Mouse (Mus musculus): ENCODE measurements around the gene Lrrc9. TPM values are rescaled to one million over a fixed set of nuclear protein-coding genes. Genes with fewer than 3 reads are reported as not detected.

Gene Lrrc9
- polyA plus RNA-seq, 1 experiment = not detected

DNA sequence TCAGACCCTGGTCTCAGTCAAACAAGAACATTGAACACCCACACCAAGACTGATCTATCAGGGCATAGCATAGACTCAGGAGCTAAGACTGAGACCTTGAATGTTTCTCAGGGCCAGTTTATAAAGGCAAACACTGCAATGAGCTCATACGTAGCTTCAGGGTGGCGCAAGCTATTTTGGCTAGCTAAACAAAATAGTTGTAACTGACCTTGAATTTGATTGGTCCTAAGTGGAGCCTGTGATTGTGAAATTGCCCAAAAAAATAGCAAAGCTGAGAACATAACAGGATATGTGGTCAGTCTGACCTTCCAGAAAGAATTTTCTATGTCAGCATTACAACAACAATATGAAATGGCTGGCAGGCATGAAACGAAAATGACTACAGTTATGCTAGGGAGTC lies 48.3 kb downstream of the Lrrc9 start:
- Histone ChIP-seq H3K4me3 (no peak overlapping the region), H3K4me2 (ENCODE audit: low read depth) (no peak overlapping the region), H3K36me3 (ENCODE audit: control insufficient read depth, insufficient read depth) (no peaks in the 10 kb centered on the region), H3K27me3 (ENCODE audit: control insufficient read depth, insufficient read depth, insufficient read length) (peaks cover 12% of the 10 kb centered on the region), H3ac (ENCODE audit: control insufficient read depth, insufficient read length) (no peak overlapping the region), H3K79me2 (ENCODE audit: control insufficient read depth, insufficient read depth) (no peaks in the 10 kb centered on the region)
- TF ChIP-seq USF1 (IDR thresholded peaks at IDR 0.05; ENCODE audit: low read depth) (no peak), CEBPB (IDR thresholded peaks at IDR 0.05; ENCODE audit: insufficient read depth, poor library complexity, severe bottlenecking) (peak; percentile 65; the same call in 1 of the 2 replicates)

DNA sequence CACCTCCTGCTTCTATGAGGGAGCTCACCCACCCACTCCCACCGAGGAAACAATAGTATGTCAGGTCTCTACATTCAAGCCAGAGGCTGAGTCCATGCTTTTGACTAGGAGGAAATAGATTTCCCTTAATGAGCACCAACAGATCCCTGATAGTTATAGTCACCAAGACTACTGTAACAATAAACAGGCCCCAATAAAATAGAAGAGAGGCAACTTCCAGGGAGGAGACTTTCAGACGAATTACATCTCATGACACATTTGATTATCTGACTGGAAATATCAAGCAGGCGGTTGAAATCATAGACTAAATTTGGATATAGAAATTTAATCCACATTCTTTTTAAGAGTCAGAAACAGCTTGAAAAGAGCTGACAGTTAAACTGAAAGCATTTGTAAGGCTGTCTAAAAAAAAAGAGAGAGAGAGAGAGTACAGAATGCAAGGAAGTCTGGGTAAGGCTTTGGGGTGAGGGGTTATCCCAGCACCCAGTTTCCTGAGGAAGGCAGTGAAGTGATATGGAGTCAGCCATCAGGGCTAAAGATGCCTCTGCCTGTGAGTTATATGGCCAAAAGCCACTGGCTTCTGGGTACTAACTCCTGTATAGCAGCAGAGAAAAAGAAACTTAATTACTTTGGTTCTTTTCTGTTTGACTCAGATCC lies 49.5 kb downstream of the Lrrc9 start:
- Histone ChIP-seq H3K36me3 (ENCODE audit: control insufficient read depth, insufficient read depth) (no peaks in the 10 kb centered on the region), H3K4me3 (no peak overlapping the region), H3K4me2 (ENCODE audit: low read depth) (no peak overlapping the region), H3K79me2 (ENCODE audit: control insufficient read depth, insufficient read depth) (no peaks in the 10 kb centered on the region), H3ac (ENCODE audit: control insufficient read depth, insufficient read length) (no peak overlapping the region), H3K27me3 (ENCODE audit: control insufficient read depth, insufficient read depth, insufficient read length) (peaks cover 16% of the 10 kb centered on the region)
- TF ChIP-seq POLR2A (IDR thresholded peaks at IDR 0.05; ENCODE audit: insufficient read length, low read depth) (no peak), SRF (IDR thresholded peaks at IDR 0.05; ENCODE audit: control insufficient read depth, insufficient read length, low read depth) (no peak), POLR2AphosphoS2 (IDR thresholded peaks at IDR 0.05; ENCODE audit: insufficient read length, low read depth) (no peak), TCF12 (IDR thresholded peaks at IDR 0.05; ENCODE audit: insufficient read depth, poor library complexity, severe bottlenecking) (no peak), TCF3 (IDR thresholded peaks at IDR 0.05; ENCODE audit: insufficient read length, low read depth) (no peak), CEBPB (IDR thresholded peaks at IDR 0.05; ENCODE audit: insufficient read depth, poor library complexity, severe bottlenecking) (no peak), MYOD1 (IDR thresholded peaks at IDR 0.05; ENCODE audit: control insufficient read depth in 1 of 3, insufficient read length in 2 of 3, low read depth in 2 of 3) (no peak), MAX (IDR thresholded peaks at IDR 0.05; ENCODE audit: low read depth) (no peak), MYOG (IDR thresholded peaks at IDR 0.05; ENCODE audit: control insufficient read depth in 1 of 3, insufficient read depth in 1 of 3, insufficient read length in 2 of 3, low read depth in 2 of 3) (no peak), E2F4 (IDR thresholded peaks at IDR 0.05; ENCODE audit: insufficient read depth) (no peak), REST (IDR thresholded peaks at IDR 0.05; ENCODE audit: insufficient read depth, insufficient read length) (no peak), USF1 (IDR thresholded peaks at IDR 0.05; ENCODE audit: low read depth) (no peak)

DNA sequence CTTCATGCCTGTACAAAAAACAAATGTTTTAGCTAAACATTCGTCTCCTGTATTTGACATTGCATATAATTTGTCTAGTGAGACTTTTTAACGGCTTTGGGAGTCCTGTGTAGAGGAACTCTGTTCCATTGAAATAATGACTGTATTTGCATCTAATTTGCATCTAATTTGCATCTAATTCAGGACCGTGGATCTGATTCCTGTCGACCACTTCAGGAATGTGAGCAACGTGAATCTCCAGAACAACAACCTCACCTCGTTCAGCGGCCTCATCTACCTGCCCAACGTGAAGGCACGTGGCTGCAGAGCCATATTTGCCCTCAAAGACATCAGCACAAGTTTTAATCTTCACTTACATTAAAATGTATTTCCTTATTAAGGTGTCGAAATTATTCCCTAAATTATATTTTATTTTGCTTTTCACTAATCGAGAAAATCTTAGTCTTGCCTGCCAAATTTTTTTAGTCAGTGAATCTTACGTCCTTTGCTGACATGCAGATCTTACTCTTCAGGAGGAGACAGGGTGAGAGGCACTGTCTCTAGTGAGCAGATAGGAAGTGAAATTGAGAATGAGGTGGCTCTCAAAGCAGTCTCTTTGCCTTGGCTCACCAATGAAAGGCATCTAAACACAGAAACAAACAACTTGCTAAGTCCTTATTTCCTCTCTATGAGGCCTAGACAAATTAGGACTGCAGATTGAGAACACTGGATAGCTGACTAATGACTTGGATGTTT lies 55.4 kb downstream of the Lrrc9 start:
- peaks cover 22% of the 10 kb centered on the region for H3K27me3 ChIP-seq (ENCODE audit: control insufficient read depth, insufficient read depth, insufficient read length)
- no peak overlapping the region for H3K4me3 ChIP-seq
- no peaks in the 10 kb centered on the region for H3K36me3 ChIP-seq (ENCODE audit: control insufficient read depth, insufficient read depth)
- TF ChIP-seq MYOD1 (IDR thresholded peaks at IDR 0.05; ENCODE audit: control insufficient read depth in 1 of 3, insufficient read length in 2 of 3, low read depth in 2 of 3) (no peak), TCF3 (IDR thresholded peaks at IDR 0.05; ENCODE audit: insufficient read length, low read depth) (no peak), REST (IDR thresholded peaks at IDR 0.05; ENCODE audit: insufficient read depth, insufficient read length) (no peak)
- H3K4me2 ChIP-seq (ENCODE audit: low read depth) = no peak overlapping the region
- H3ac ChIP-seq (ENCODE audit: control insufficient read depth, insufficient read length) = no peak overlapping the region
- no peaks in the 10 kb centered on the region for H3K79me2 ChIP-seq (ENCODE audit: control insufficient read depth, insufficient read depth)

DNA sequence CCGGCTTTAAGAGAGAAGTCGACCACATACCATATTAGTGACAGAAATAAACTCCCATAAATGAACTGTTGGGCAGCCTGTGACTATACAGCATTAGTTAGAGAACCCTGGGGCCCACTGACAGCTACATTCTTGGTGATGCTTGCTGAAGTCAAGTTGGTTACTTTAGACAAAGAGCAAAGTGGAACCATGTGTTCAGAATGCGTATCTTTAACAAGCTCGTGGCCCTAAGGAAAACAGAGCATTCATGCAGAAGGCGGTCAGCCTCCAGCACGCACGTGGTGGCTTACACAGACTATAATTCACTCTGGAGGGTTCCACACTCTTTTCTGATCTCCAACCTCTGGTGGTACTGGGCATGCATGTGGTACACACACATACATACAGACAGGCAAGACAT lies 67.9 kb downstream of the Lrrc9 start:
- Histone ChIP-seq H3K36me3 (ENCODE audit: control insufficient read depth, insufficient read depth) (no peaks in the 10 kb centered on the region), H3K27me3 (ENCODE audit: control insufficient read depth, insufficient read depth, insufficient read length) (peaks cover 30% of the 10 kb centered on the region), H3K4me2 (ENCODE audit: low read depth) (no peak overlapping the region), H3K4me3 (no peak overlapping the region), H3ac (ENCODE audit: control insufficient read depth, insufficient read length) (no peak overlapping the region), H3K79me2 (ENCODE audit: control insufficient read depth, insufficient read depth) (no peaks in the 10 kb centered on the region)
- no peak for TF ChIP-seq REST (IDR thresholded peaks at IDR 0.05; ENCODE audit: insufficient read depth, insufficient read length)
- TF ChIP-seq USF1 (IDR thresholded peaks at IDR 0.05; ENCODE audit: low read depth) = no peak
- TF ChIP-seq POLR2A (IDR thresholded peaks at IDR 0.05; ENCODE audit: insufficient read length, low read depth) = no peak
- no peak for TF ChIP-seq E2F4 (IDR thresholded peaks at IDR 0.05; ENCODE audit: insufficient read depth)
- TF ChIP-seq MAX (IDR thresholded peaks at IDR 0.05; ENCODE audit: low read depth) = no peak
- TF ChIP-seq POLR2AphosphoS2 (IDR thresholded peaks at IDR 0.05; ENCODE audit: insufficient read length, low read depth) = no peak
- TF ChIP-seq TCF3 (IDR thresholded peaks at IDR 0.05; ENCODE audit: insufficient read length, low read depth) = no peak
- TF ChIP-seq TCF12 (IDR thresholded peaks at IDR 0.05; ENCODE audit: insufficient read depth, poor library complexity, severe bottlenecking) = no peak
- TF ChIP-seq CEBPB (IDR thresholded peaks at IDR 0.05; ENCODE audit: insufficient read depth, poor library complexity, severe bottlenecking) = no peak
- TF ChIP-seq MYOG (IDR thresholded peaks at IDR 0.05; ENCODE audit: control insufficient read depth in 1 of 3, insufficient read depth in 1 of 3, insufficient read length in 2 of 3, low read depth in 2 of 3) = no peak
- TF ChIP-seq MYOD1 (IDR thresholded peaks at IDR 0.05; ENCODE audit: control insufficient read depth in 1 of 3, insufficient read length in 2 of 3, low read depth in 2 of 3) = no peak
- no peak for TF ChIP-seq SRF (IDR thresholded peaks at IDR 0.05; ENCODE audit: control insufficient read depth, insufficient read length, low read depth)

DNA sequence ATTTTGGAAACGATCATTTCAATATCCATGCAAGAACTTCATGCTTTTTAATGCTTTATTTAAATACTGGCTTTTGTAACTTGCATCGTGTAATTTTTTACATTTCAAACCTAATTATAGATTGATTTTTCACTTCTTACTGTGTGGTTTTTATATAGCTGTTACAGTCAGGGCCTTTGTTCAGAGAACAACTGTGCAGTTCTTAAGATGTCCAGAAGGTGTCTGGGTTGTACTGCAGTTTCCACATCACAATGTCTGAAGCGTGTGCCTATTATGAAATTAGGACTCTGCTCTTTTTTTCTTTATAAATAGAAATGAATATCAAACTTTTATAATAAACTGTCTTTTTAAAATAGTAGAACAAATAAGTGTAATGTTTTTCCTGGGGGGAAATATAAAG lies 73.8 kb downstream of the Lrrc9 start:
- H3K79me2 ChIP-seq (ENCODE audit: control insufficient read depth, insufficient read depth) = no peaks in the 10 kb centered on the region
- no peak overlapping the region for H3K4me2 ChIP-seq (ENCODE audit: low read depth)
- H3K4me3 ChIP-seq = no peak overlapping the region
- no peaks in the 10 kb centered on the region for H3K36me3 ChIP-seq (ENCODE audit: control insufficient read depth, insufficient read depth)
- H3ac ChIP-seq (ENCODE audit: control insufficient read depth, insufficient read length) = no peak overlapping the region
- H3K27me3 ChIP-seq (ENCODE audit: control insufficient read depth, insufficient read depth, insufficient read length) = peaks cover 5% of the 10 kb centered on the region
- TF ChIP-seq REST (IDR thresholded peaks at IDR 0.05; ENCODE audit: insufficient read depth, insufficient read length) (no peak), SRF (IDR thresholded peaks at IDR 0.05; ENCODE audit: control insufficient read depth, insufficient read length, low read depth) (no peak), E2F4 (IDR thresholded peaks at IDR 0.05; ENCODE audit: insufficient read depth) (no peak), USF1 (IDR thresholded peaks at IDR 0.05; ENCODE audit: low read depth) (no peak), POLR2AphosphoS2 (IDR thresholded peaks at IDR 0.05; ENCODE audit: insufficient read length, low read depth) (no peak), MAX (IDR thresholded peaks at IDR 0.05; ENCODE audit: low read depth) (no peak), TCF12 (IDR thresholded peaks at IDR 0.05; ENCODE audit: insufficient read depth, poor library complexity, severe bottlenecking) (no peak), POLR2A (IDR thresholded peaks at IDR 0.05; ENCODE audit: insufficient read length, low read depth) (no peak), TCF3 (IDR thresholded peaks at IDR 0.05; ENCODE audit: insufficient read length, low read depth) (no peak), MYOG (IDR thresholded peaks at IDR 0.05; ENCODE audit: control insufficient read depth in 1 of 3, insufficient read depth in 1 of 3, insufficient read length in 2 of 3, low read depth in 2 of 3) (no peak), MYOD1 (IDR thresholded peaks at IDR 0.05; ENCODE audit: control insufficient read depth in 1 of 3, insufficient read length in 2 of 3, low read depth in 2 of 3) (no peak), CEBPB (IDR thresholded peaks at IDR 0.05; ENCODE audit: insufficient read depth, poor library complexity, severe bottlenecking) (no peak)

Data from myocyte (in vitro differentiated cells).